Mouse (Mus musculus): ENCODE data around the gene Zfp937. TPM values are rescaled to one million over a fixed set of nuclear protein-coding genes. Genes with fewer than 3 reads are reported as not detected.
"Not testable (repeated sequence)": the region's sequence is repeated elsewhere in the genome, so short reads cannot be mapped to it uniquely, and the experiment has no call there.

Gene Zfp937
- 1.4 and 1.7 TPM in 2 replicates for polyA plus RNA-seq (2015; fragmentation: Nextera tagmentation; extraction: Ambion mirVana)

- not testable (repeated sequence) for H3K9ac ChIP-seq (ENCODE audit: low read depth, low read length)
Measured at GRCm38 (mm10) chr2:150217600-150218362, at the start of gene Zfp937. Gene Zfp937 (plus strand): TSS chr2:150218073.

GRCm38 (mm10) chr2:150173833-150174232 is 44.0 kb upstream of the Zfp937 start:
- no peaks in the 10 kb centered on the region for H3K27me3 ChIP-seq (replicated peaks; ENCODE audit: control insufficient read depth, insufficient read depth, low read length)
- no peaks in the 10 kb centered on the region for H3K36me3 ChIP-seq (ENCODE audit: control insufficient read depth, insufficient read depth)
- ATAC-seq, result no peak
- H3K9me3 ChIP-seq (ENCODE audit: control insufficient read depth), result no peaks in the 10 kb centered on the region
- no peaks in the 10 kb centered on the region for H3K4me1 ChIP-seq (replicated peaks; ENCODE audit: control insufficient read depth, insufficient read depth, low read length)
- H3K27ac ChIP-seq (ENCODE audit: low read depth, low read length), result no peak overlapping the region
- H3K4me2 ChIP-seq (replicated peaks; ENCODE audit: low read depth), result no peak overlapping the region
- no peak overlapping the region for H3K4me3 ChIP-seq (ENCODE audit: low read depth, low read length)
- H3K9ac ChIP-seq (ENCODE audit: low read depth, low read length), result no peak overlapping the region
- no peak for TF ChIP-seq CTCF (IDR thresholded peaks at IDR 0.05; ENCODE audit: low read depth)

More at GRCm38 (mm10) chr2:150217600-150218362, at the start of gene Zfp937:
- peak within 1 kb of the TSS; percentile 32 for H3K4me3 ChIP-seq (ENCODE audit: low read depth, low read length)
- peak within 1 kb of the TSS; percentile 57 for H3K4me2 ChIP-seq (replicated peaks; ENCODE audit: low read depth)
- not testable (repeated sequence) for H3K36me3 ChIP-seq (ENCODE audit: control insufficient read depth, insufficient read depth); H3K4me1 ChIP-seq (replicated peaks; ENCODE audit: control insufficient read depth, insufficient read depth, low read length); H3K9me3 ChIP-seq (ENCODE audit: control insufficient read depth); H3K27ac ChIP-seq (ENCODE audit: low read depth, low read length); H3K27me3 ChIP-seq (replicated peaks; ENCODE audit: control insufficient read depth, insufficient read depth, low read length)
- WGBS, result under 1% methylated on average over 15 of the region's 15 CpGs
- peak; percentile 99 for ATAC-seq

GRCm38 (mm10) chr2:150179579-150179978 is 38.3 kb upstream of the Zfp937 start, which contains the start of gene Gm10770:
Gene Gm10770 (minus strand): TSS chr2:150179679.
- WGBS, result 76% methylated on average over 4 of the region's 4 CpGs
- H3K27ac ChIP-seq (ENCODE audit: low read depth, low read length); H3K9me3 ChIP-seq (ENCODE audit: control insufficient read depth); ATAC-seq; H3K4me1 ChIP-seq (replicated peaks; ENCODE audit: control insufficient read depth, insufficient read depth, low read length); H3K9ac ChIP-seq (ENCODE audit: low read depth, low read length); H3K4me3 ChIP-seq (ENCODE audit: low read depth, low read length); H3K4me2 ChIP-seq (replicated peaks; ENCODE audit: low read depth); H3K36me3 ChIP-seq (ENCODE audit: control insufficient read depth, insufficient read depth); H3K27me3 ChIP-seq (replicated peaks; ENCODE audit: control insufficient read depth, insufficient read depth, low read length): not testable (repeated sequence)

DNA sequence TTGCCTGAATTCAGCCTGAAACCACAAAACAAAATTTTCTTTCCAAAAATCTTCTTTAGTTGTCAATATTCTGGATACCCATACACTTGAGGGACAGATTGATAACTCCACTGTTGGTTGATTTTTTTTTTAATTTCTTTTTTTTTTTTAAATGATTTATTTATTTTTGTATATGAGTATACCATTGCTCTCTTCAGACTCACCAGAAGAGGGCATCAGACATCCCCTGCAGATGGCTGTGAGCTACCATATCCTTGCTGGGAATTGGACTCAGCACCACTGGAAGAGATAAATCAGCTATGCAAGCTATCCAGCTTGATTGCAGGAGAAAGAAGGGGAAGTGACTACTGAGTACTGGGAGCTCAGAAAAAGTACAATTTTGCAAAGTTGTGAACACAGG is 36.8 kb upstream of the Zfp937 start:
- not testable (repeated sequence) for H3K4me3 ChIP-seq (ENCODE audit: low read depth, low read length); H3K9me3 ChIP-seq (ENCODE audit: control insufficient read depth)

DNA sequence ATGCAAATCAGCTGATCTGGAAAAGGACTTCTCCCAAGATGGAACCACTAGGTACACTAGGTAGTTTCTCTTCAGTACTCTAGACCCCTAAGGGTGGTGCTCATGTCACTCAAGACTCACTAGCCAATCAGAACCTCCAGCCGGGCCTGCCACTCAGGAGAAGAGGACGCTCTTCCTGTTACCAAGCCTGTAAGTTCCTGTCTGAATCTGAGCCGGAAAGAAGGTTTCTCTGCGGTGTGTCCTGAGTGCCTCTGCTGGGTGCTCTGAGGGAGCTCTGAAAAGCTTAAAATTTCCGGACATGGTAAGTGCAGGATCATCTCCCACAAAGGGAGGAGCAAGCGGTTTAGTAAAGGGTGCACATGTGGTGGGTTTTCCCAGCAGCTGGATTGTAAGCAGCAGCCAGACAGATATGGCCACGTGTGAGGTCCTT is 36.3 kb upstream of the Zfp937 start, which contains the start of gene Gm14139:
Gm14139 (plus strand) TSS at position 186 of the 430 bp plus-strand sequence.
- WGBS, result 81% methylated on average over 7 of the region's 7 CpGs
- not testable (repeated sequence) for H3K9me3 ChIP-seq (ENCODE audit: control insufficient read depth); H3K36me3 ChIP-seq (ENCODE audit: control insufficient read depth, insufficient read depth)

More for the DNA sequence above, 36.8 kb upstream of the Zfp937 start:
- not testable (repeated sequence) for H3K4me1 ChIP-seq (replicated peaks; ENCODE audit: control insufficient read depth, insufficient read depth, low read length); H3K36me3 ChIP-seq (ENCODE audit: control insufficient read depth, insufficient read depth); H3K4me2 ChIP-seq (replicated peaks; ENCODE audit: low read depth); ATAC-seq; H3K27ac ChIP-seq (ENCODE audit: low read depth, low read length); H3K9ac ChIP-seq (ENCODE audit: low read depth, low read length); H3K27me3 ChIP-seq (replicated peaks; ENCODE audit: control insufficient read depth, insufficient read depth, low read length)

GRCm38 (mm10) chr2:150218363-150218725 is 471 bp downstream of the Zfp937 start:
- H3K27me3 ChIP-seq (replicated peaks; ENCODE audit: control insufficient read depth, insufficient read depth, low read length); ATAC-seq; H3K9ac ChIP-seq (ENCODE audit: low read depth, low read length); H3K9me3 ChIP-seq (ENCODE audit: control insufficient read depth); H3K27ac ChIP-seq (ENCODE audit: low read depth, low read length); H3K36me3 ChIP-seq (ENCODE audit: control insufficient read depth, insufficient read depth); H3K4me1 ChIP-seq (replicated peaks; ENCODE audit: control insufficient read depth, insufficient read depth, low read length): not testable (repeated sequence)
- peak overlapping the region; percentile 32 for H3K4me3 ChIP-seq (ENCODE audit: low read depth, low read length)
- WGBS, result 0% methylated on average over 2 of the region's 4 CpGs
- H3K4me2 ChIP-seq (replicated peaks; ENCODE audit: low read depth), result peak overlapping the region; percentile 57

More for the DNA sequence above, 36.3 kb upstream of the Zfp937 start, which contains the start of gene Gm14139:
- H3K27ac ChIP-seq (ENCODE audit: low read depth, low read length); H3K4me1 ChIP-seq (replicated peaks; ENCODE audit: control insufficient read depth, insufficient read depth, low read length); H3K4me2 ChIP-seq (replicated peaks; ENCODE audit: low read depth); H3K9ac ChIP-seq (ENCODE audit: low read depth, low read length); ATAC-seq; H3K4me3 ChIP-seq (ENCODE audit: low read depth, low read length); H3K27me3 ChIP-seq (replicated peaks; ENCODE audit: control insufficient read depth, insufficient read depth, low read length): not testable (repeated sequence)

- not testable (repeated sequence) for H3K4me2 ChIP-seq (replicated peaks; ENCODE audit: low read depth); H3K27me3 ChIP-seq (replicated peaks; ENCODE audit: control insufficient read depth, insufficient read depth, low read length); H3K4me1 ChIP-seq (replicated peaks; ENCODE audit: control insufficient read depth, insufficient read depth, low read length)
Measured at GRCm38 (mm10) chr2:150223263-150223662, 5.4 kb downstream of the Zfp937 start.

More at GRCm38 (mm10) chr2:150223263-150223662, 5.4 kb downstream of the Zfp937 start:
- H3K9me3 ChIP-seq (ENCODE audit: control insufficient read depth); ATAC-seq; H3K36me3 ChIP-seq (ENCODE audit: control insufficient read depth, insufficient read depth); H3K27ac ChIP-seq (ENCODE audit: low read depth, low read length); H3K9ac ChIP-seq (ENCODE audit: low read depth, low read length); H3K4me3 ChIP-seq (ENCODE audit: low read depth, low read length): not testable (repeated sequence)

All from intestine, postnatal 0 days (tissue).